Comparison of ENCODE assay signal across 33 mouse cellular contexts in the genomic region with DNA sequence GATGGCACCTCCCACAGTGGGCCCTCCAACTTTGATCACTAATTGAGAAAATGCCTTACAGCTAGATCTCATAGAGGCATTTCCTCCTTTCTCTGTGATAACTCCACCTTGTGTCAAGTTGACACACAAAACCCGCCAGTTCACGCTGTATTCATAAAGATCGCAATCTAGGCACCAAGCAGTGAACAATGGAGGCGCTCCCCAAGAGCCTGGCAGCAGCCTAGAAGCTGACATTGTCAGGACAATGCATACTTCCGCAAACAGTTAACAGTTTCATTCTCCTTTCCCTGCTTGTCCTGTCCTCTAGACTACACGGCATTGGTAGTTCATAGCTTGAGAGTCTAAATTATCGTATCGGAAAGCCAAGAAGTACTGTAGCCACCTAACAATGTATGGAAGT. TPM values are rescaled to one million over a fixed set of nuclear protein-coding genes. Genes with fewer than 3 reads are reported as not detected.
DNase-seq lines count a peak whose midpoint lies in the region; ATAC-seq and TF ChIP-seq lines count a peak whose summit lies in the region.
"Had no signal": no experiment of that assay in that cellular context is flagged by ENCODE, and none has a peak within 500 bp of the region (broad histone marks: within the 10 kb centered on the region; RNA-seq: fewer than 3 reads in every experiment).

No protein-coding gene starts in this region.

- H3K4me1 ChIP-seq in heart, embryonic 10.5 days: no peaks in the 10 kb centered on the region
- H3K4me1 ChIP-seq in midbrain, embryonic 14.5 days (ENCODE audit: control insufficient read depth, insufficient read depth, low read length): no peaks in the 10 kb centered on the region
- H3K4me1 ChIP-seq in midbrain, embryonic 16.5 days (ENCODE audit: control insufficient read depth, insufficient read depth, low read length): no peaks in the 10 kb centered on the region
- H3K4me1 ChIP-seq: forebrain, embryonic 10.5 days; forebrain, embryonic 13.5 days; hindbrain, embryonic 10.5 days; hindbrain, embryonic 13.5 days had no signal

- no peak overlapping the region for H3K27ac ChIP-seq in heart, embryonic 10.5 days
- no peak overlapping the region for H3K27ac ChIP-seq in midbrain, embryonic 14.5 days (replicated peaks; ENCODE audit: low read depth, low read length)
- no peak overlapping the region for H3K27ac ChIP-seq in midbrain, embryonic 16.5 days (ENCODE audit: low read length)
- H3K27ac ChIP-seq: forebrain, embryonic 10.5 days; forebrain, embryonic 13.5 days; heart, embryonic 13.5 days; hindbrain, embryonic 10.5 days; hindbrain, embryonic 13.5 days; hindbrain, postnatal 0 days had no signal

- H3K4me2 ChIP-seq in midbrain, embryonic 14.5 days (ENCODE audit: low read length): no peak overlapping the region
- H3K4me2 ChIP-seq in midbrain, embryonic 16.5 days (ENCODE audit: low read length): no peak overlapping the region
- H3K4me2 ChIP-seq: forebrain, embryonic 13.5 days; heart, embryonic 13.5 days; hindbrain, embryonic 13.5 days had no signal

- H3K27me3 ChIP-seq in heart, embryonic 10.5 days (ENCODE audit: insufficient read depth, poor library complexity, severe bottlenecking): no peaks in the 10 kb centered on the region
- no peaks in the 10 kb centered on the region for H3K27me3 ChIP-seq in midbrain, embryonic 14.5 days (ENCODE audit: control insufficient read depth, insufficient read depth, low read length)
- H3K27me3 ChIP-seq in midbrain, embryonic 16.5 days (ENCODE audit: control insufficient read depth, insufficient read depth, low read depth, low read length): no peaks in the 10 kb centered on the region
- H3K27me3 ChIP-seq: CH12.LX; forebrain, embryonic 13.5 days; heart, embryonic 13.5 days; hindbrain, embryonic 13.5 days had no signal

- no peaks in the 10 kb centered on the region for H3K9me3 ChIP-seq in heart, embryonic 10.5 days
- H3K9me3 ChIP-seq in midbrain, embryonic 14.5 days (ENCODE audit: control insufficient read depth, low read length): no peaks in the 10 kb centered on the region
- no peaks in the 10 kb centered on the region for H3K9me3 ChIP-seq in midbrain, embryonic 16.5 days (replicated peaks; ENCODE audit: control insufficient read depth, low read length, poor library complexity, severe bottlenecking)
- H3K9me3 ChIP-seq: forebrain, embryonic 10.5 days; forebrain, embryonic 13.5 days; heart, embryonic 13.5 days; hindbrain, embryonic 10.5 days; hindbrain, embryonic 13.5 days had no signal

- intact Hi-C loops in heart, postnatal 36 days (cut with DNase I): loop anchor here (10.0 kb wide), 1 partner anchor 403 kb away; no protein-coding TSS in a partner anchor

- no peak for TF ChIP-seq POLR2A in brain, embryonic 14.5 days (IDR thresholded peaks at IDR 0.05; ENCODE audit: borderline replicate concordance, extremely low read depth, insufficient read depth, insufficient read length, poor library complexity, severe bottlenecking)

- peak; percentile 63 for DNase-seq in heart, embryonic 10.5 days (ENCODE audit: low spot score)
- no peak for DNase-seq in heart, postnatal 36 days
- peak; percentile 2 for DNase-seq in MEL-GATA-1-ER (ENCODE audit: extremely low read depth, low read depth)
- DNase-seq in brain, embryonic 14.5 days (ENCODE audit: low read depth): peak; percentile 9
- DNase-seq in kidney, adult 8-10 months: no peak
- DNase-seq in midbrain, embryonic 14.5 days: no peak
- DNase-seq: adrenal gland, adult 8-10 months; adrenal gland, postnatal 25 days; B cell, adult 2 months; cerebellum, adult 18-20 months; cerebellum, adult 9-10 months; cerebellum, postnatal 14 days; gastrocnemius, postnatal 10 days; gastrocnemius, postnatal 36 days; heart, adult 18-20 months; kidney, adult 18-20 months had no signal

- no peak for ATAC-seq in midbrain, embryonic 14.5 days (ENCODE audit: low FRiP score, low TSS enrichment)
- no peak for ATAC-seq in midbrain, embryonic 16.5 days
- ATAC-seq: activated CD4-positive, CD25-positive, alpha-beta regulatory T cell, adult 4 months; forebrain, embryonic 13.5 days; forebrain, embryonic 16.5 days; hindbrain, postnatal 0 days; inflammation-experienced regulatory T-cells, adult 6 months; Patski had no signal

- TF ChIP-seq CTCF in brain, embryonic 14.5 days (IDR thresholded peaks at IDR 0.05; ENCODE audit: borderline replicate concordance, extremely low read depth, insufficient read depth, insufficient read length): no peak

- WGBS in heart, embryonic 10.5 days: 80% methylated on average over 8 of the region's 8 CpGs
- WGBS in midbrain, embryonic 14.5 days: 68% methylated on average over 8 of the region's 8 CpGs
- WGBS in midbrain, embryonic 16.5 days: 65% methylated on average over 8 of the region's 8 CpGs

- H3K4me3 ChIP-seq in heart, embryonic 10.5 days: no peak overlapping the region
- H3K4me3 ChIP-seq in midbrain, embryonic 14.5 days (replicated peaks; ENCODE audit: low read depth, low read length): no peak overlapping the region
- no peak overlapping the region for H3K4me3 ChIP-seq in midbrain, embryonic 16.5 days (ENCODE audit: low read depth, low read length)
- H3K4me3 ChIP-seq: forebrain, embryonic 10.5 days; forebrain, embryonic 13.5 days; heart, embryonic 13.5 days; hindbrain, embryonic 10.5 days; hindbrain, embryonic 13.5 days had no signal

- no peaks in the 10 kb centered on the region for H3K36me3 ChIP-seq in heart, embryonic 10.5 days
- no peaks in the 10 kb centered on the region for H3K36me3 ChIP-seq in midbrain, embryonic 14.5 days (ENCODE audit: control insufficient read depth, insufficient read depth, low read length)
- H3K36me3 ChIP-seq in midbrain, embryonic 16.5 days (ENCODE audit: control insufficient read depth, insufficient read depth, low read length): no peaks in the 10 kb centered on the region
- H3K36me3 ChIP-seq: forebrain, embryonic 10.5 days; heart, embryonic 13.5 days; hindbrain, embryonic 10.5 days; hindbrain, embryonic 13.5 days had no signal

- H3K9ac ChIP-seq in midbrain, embryonic 14.5 days (replicated peaks; ENCODE audit: low read length): no peak overlapping the region
- no peak overlapping the region for H3K9ac ChIP-seq in midbrain, embryonic 16.5 days (ENCODE audit: low read depth, low read length)
- H3K9ac ChIP-seq: forebrain, embryonic 13.5 days; heart, embryonic 13.5 days; hindbrain, embryonic 13.5 days had no signal

RNA-seq across cellular contexts. Expression of a gene that starts 16.0 kb away (rescaled TPM):
- 0.35 and 0.42 TPM in 2 replicates for polyA plus RNA-seq in heart, embryonic 10.5 days (2016; fragmentation: Nextera tagmentation; extraction: Ambion mirVana)
- not detected for total RNA-seq in heart, postnatal 36 days (2021)
- polyA plus RNA-seq in brain, embryonic 14.5 days (2012; rRNA removed): 0.24 and 0.27 TPM in 2 replicates
- polyA plus RNA-seq in midbrain, embryonic 14.5 days (2014; fragmentation: Nextera tagmentation; extraction: Ambion mirVana): 0.50 and 0.68 TPM in 2 replicates
- polyA plus RNA-seq in midbrain, embryonic 16.5 days (2015; fragmentation: Nextera tagmentation; extraction: Ambion mirVana): 0.34 and 1.0 TPM in 2 replicates
- total RNA-seq: CH12.LX; gastrocnemius, adult 18-20 months; gastrocnemius, postnatal 36 days; heart, adult 18-20 months; heart, postnatal 25 days; MEL had no signal
- polyA plus RNA-seq: activated CD4-positive, CD25-positive, alpha-beta regulatory T cell, adult 4 months; embryonic facial prominence, embryonic 11.5 days; embryonic facial prominence, embryonic 14.5 days; hindbrain, embryonic 10.5 days; inflammation-experienced regulatory T-cells, adult 6 months; Patski had no signal

RNA-seq across cellular contexts. Expression of a gene that starts 56.7 kb away (rescaled TPM):
- 139 and 334 TPM in 2 replicates for polyA plus RNA-seq in heart, embryonic 10.5 days (2016; fragmentation: Nextera tagmentation; extraction: Ambion mirVana)
- total RNA-seq in heart, postnatal 36 days (2021): 10 to 100 TPM; 69.5 to 86.9 TPM
- polyA plus RNA-seq in brain, embryonic 14.5 days (2012; rRNA removed): 244 and 283 TPM in 2 replicates
- 134 and 147 TPM in 2 replicates for polyA plus RNA-seq in midbrain, embryonic 14.5 days (2014; fragmentation: Nextera tagmentation; extraction: Ambion mirVana)
- 96.2 and 121 TPM in 2 replicates for polyA plus RNA-seq in midbrain, embryonic 16.5 days (2015; fragmentation: Nextera tagmentation; extraction: Ambion mirVana)

RNA-seq across cellular contexts. Expression of a gene that starts 56.8 kb away (rescaled TPM):
- 1.1 and 1.3 TPM in 2 replicates for polyA plus RNA-seq in heart, embryonic 10.5 days (2016; fragmentation: Nextera tagmentation; extraction: Ambion mirVana)
- under 1 TPM in 1 of 2 experiments, not detected in 1; 0.79 TPM for total RNA-seq in heart, postnatal 36 days (2021)
- polyA plus RNA-seq in brain, embryonic 14.5 days (2012; rRNA removed): 3.4 and 4.9 TPM in 2 replicates
- polyA plus RNA-seq in midbrain, embryonic 14.5 days (2014; fragmentation: Nextera tagmentation; extraction: Ambion mirVana): 2.4 and 3.6 TPM in 2 replicates
- polyA plus RNA-seq in midbrain, embryonic 16.5 days (2015; fragmentation: Nextera tagmentation; extraction: Ambion mirVana): 2.2 and 2.5 TPM in 2 replicates
- total RNA-seq: gastrocnemius, adult 18-20 months had no signal
- polyA plus RNA-seq: activated CD4-positive, CD25-positive, alpha-beta regulatory T cell, adult 4 months; inflammation-experienced regulatory T-cells, adult 6 months had no signal

Comparison
In these comparisons a context has a peak if more than half of its experiments do, and no peak if none do; other contexts are left out.
1. DNase-seq: peak in heart, embryonic 10.5 days (single experiment), MEL-GATA-1-ER (single experiment) and brain, embryonic 14.5 days (single experiment); none in heart, postnatal 36 days (0 of 2), kidney, adult 8-10 months (0 of 2) and midbrain, embryonic 14.5 days (single experiment).